Mouse (Mus musculus): ENCODE results near the gene Dapp1. TPM values are rescaled to one million over a fixed set of nuclear protein-coding genes. Genes with fewer than 3 reads are reported as not detected.

Gene Dapp1
- polyA plus RNA-seq, 1 experiment from 2014 or later, result 1.6 TPM

DNA sequence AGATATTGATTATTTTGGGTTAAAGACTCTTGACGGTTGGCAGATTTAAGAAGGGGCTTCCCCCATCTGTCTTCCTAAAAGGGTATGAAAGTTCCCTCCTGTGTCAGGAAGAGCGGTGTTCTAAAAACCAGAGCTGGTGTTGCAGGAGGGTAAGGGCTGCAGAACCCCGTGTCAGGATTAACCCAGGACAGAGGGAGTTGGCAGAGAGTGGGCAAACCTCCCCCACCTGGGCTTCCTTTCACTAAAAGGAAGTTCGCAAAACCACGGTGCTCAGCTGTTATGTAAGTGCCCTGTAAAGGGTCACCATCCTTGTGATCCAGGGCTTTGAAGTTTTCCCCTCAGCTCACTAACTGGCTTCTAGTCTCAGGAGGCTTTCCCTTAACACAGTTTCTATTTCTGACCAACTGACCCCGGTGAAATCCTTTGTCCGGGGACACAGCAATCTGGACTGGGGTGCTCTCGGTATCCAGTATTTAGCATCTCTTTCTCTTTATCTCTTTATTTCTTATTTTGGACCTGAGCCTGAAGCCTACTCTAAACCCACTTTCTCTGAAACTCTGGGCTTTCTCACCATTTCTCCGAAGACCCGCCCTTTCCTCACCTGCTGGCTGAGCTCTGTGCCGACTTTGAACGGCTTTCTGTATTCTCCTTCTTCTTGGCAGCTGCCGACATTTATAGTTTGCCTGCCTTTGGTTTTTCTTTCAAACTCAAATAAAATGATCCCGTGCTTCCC, 17.3 kb upstream of the Dapp1 start:
- 60% methylated on average over 14 of the region's 14 CpGs for WGBS
- H3K27me3 ChIP-seq (ENCODE audit: control insufficient read depth, insufficient read depth, low read length), result no peaks in the 10 kb centered on the region
- no peak overlapping the region for H3K4me2 ChIP-seq (ENCODE audit: low read depth, low read length)
- no peak overlapping the region for H3K9ac ChIP-seq (replicated peaks; ENCODE audit: low read depth, low read length)
- H3K36me3 ChIP-seq (ENCODE audit: control insufficient read depth, insufficient read depth, low read length), result no peaks in the 10 kb centered on the region
- no peak for ATAC-seq (ENCODE audit: low read depth)
- no peaks in the 10 kb centered on the region for H3K9me3 ChIP-seq (ENCODE audit: control insufficient read depth, low read length)
- no peak overlapping the region for H3K27ac ChIP-seq (ENCODE audit: low read depth, low read length)
- H3K4me3 ChIP-seq (ENCODE audit: low read depth, low read length), result no peak overlapping the region
- H3K4me1 ChIP-seq (ENCODE audit: control insufficient read depth, insufficient read depth, low read length), result no peaks in the 10 kb centered on the region

GRCm38 (mm10) chr3:137995486-137995885, 14.1 kb upstream of the Dapp1 start:
- WGBS, result 75% methylated on average over 7 of the region's 7 CpGs
- Histone ChIP-seq H3K9ac (replicated peaks; ENCODE audit: low read depth, low read length) (no peak overlapping the region), H3K4me2 (ENCODE audit: low read depth, low read length) (no peak overlapping the region), H3K4me1 (ENCODE audit: control insufficient read depth, insufficient read depth, low read length) (no peaks in the 10 kb centered on the region), H3K36me3 (ENCODE audit: control insufficient read depth, insufficient read depth, low read length) (no peaks in the 10 kb centered on the region), H3K27me3 (ENCODE audit: control insufficient read depth, insufficient read depth, low read length) (no peaks in the 10 kb centered on the region), H3K9me3 (ENCODE audit: control insufficient read depth, low read length) (no peaks in the 10 kb centered on the region), H3K4me3 (ENCODE audit: low read depth, low read length) (no peak overlapping the region), H3K27ac (ENCODE audit: low read depth, low read length) (no peak overlapping the region)
- no peak for ATAC-seq (ENCODE audit: low read depth)

GRCm38 (mm10) chr3:137994196-137994595, 12.9 kb upstream of the Dapp1 start:
- H3K4me1 ChIP-seq (ENCODE audit: control insufficient read depth, insufficient read depth, low read length), result no peaks in the 10 kb centered on the region
- WGBS, result 84% methylated on average over 2 of the region's 2 CpGs
- no peak overlapping the region for H3K4me2 ChIP-seq (ENCODE audit: low read depth, low read length)
- no peaks in the 10 kb centered on the region for H3K36me3 ChIP-seq (ENCODE audit: control insufficient read depth, insufficient read depth, low read length)
- H3K9ac ChIP-seq (replicated peaks; ENCODE audit: low read depth, low read length), result no peak overlapping the region
- no peaks in the 10 kb centered on the region for H3K27me3 ChIP-seq (ENCODE audit: control insufficient read depth, insufficient read depth, low read length)
- no peak for ATAC-seq (ENCODE audit: low read depth)
- no peak overlapping the region for H3K4me3 ChIP-seq (ENCODE audit: low read depth, low read length)
- H3K9me3 ChIP-seq (ENCODE audit: control insufficient read depth, low read length), result no peaks in the 10 kb centered on the region
- no peak overlapping the region for H3K27ac ChIP-seq (ENCODE audit: low read depth, low read length)

DNA sequence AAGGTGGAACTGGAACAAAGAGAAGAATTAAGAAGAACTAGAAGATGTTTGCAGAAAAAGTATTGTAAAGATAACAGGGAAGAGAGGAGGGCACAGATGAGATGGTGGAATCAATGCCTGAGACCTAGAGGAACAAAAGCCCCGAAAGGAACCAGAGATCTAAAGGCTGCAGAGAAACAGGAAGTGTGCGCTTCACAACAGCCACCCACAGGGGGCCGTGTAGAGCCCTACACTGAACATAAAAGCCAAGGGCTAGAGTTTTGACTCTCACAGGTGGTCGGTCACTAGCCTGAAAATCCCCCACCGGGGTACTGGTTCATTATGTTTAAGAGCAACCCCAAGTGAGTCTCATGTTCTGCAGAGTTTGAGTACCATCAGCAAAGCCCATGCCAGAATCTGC, 11.0 kb upstream of the Dapp1 start:
- Histone ChIP-seq H3K9me3 (ENCODE audit: control insufficient read depth, low read length) (no peaks in the 10 kb centered on the region), H3K36me3 (ENCODE audit: control insufficient read depth, insufficient read depth, low read length) (no peaks in the 10 kb centered on the region), H3K4me1 (ENCODE audit: control insufficient read depth, insufficient read depth, low read length) (no peaks in the 10 kb centered on the region), H3K27ac (ENCODE audit: low read depth, low read length) (no peak overlapping the region), H3K4me2 (ENCODE audit: low read depth, low read length) (no peak overlapping the region), H3K9ac (replicated peaks; ENCODE audit: low read depth, low read length) (no peak overlapping the region), H3K4me3 (ENCODE audit: low read depth, low read length) (no peak overlapping the region), H3K27me3 (ENCODE audit: control insufficient read depth, insufficient read depth, low read length) (no peaks in the 10 kb centered on the region)
- ATAC-seq (ENCODE audit: low read depth), result no peak
- 77% methylated on average over 5 of the region's 5 CpGs for WGBS

GRCm38 (mm10) chr3:137991183-137991582, 9.8 kb upstream of the Dapp1 start:
- no peaks in the 10 kb centered on the region for H3K9me3 ChIP-seq (ENCODE audit: control insufficient read depth, low read length)
- H3K27me3 ChIP-seq (ENCODE audit: control insufficient read depth, insufficient read depth, low read length), result no peaks in the 10 kb centered on the region
- no peaks in the 10 kb centered on the region for H3K4me1 ChIP-seq (ENCODE audit: control insufficient read depth, insufficient read depth, low read length)
- peak; percentile 73; the same call in 1 of the 2 replicates for ATAC-seq (ENCODE audit: low read depth)
- no peak overlapping the region for H3K4me2 ChIP-seq (ENCODE audit: low read depth, low read length)
- no peak overlapping the region for H3K9ac ChIP-seq (replicated peaks; ENCODE audit: low read depth, low read length)
- H3K4me3 ChIP-seq (ENCODE audit: low read depth, low read length), result no peak overlapping the region
- no peaks in the 10 kb centered on the region for H3K36me3 ChIP-seq (ENCODE audit: control insufficient read depth, insufficient read depth, low read length)
- no peak overlapping the region for H3K27ac ChIP-seq (ENCODE audit: low read depth, low read length)
- WGBS, result 17% methylated on average over 11 of the region's 11 CpGs

DNA sequence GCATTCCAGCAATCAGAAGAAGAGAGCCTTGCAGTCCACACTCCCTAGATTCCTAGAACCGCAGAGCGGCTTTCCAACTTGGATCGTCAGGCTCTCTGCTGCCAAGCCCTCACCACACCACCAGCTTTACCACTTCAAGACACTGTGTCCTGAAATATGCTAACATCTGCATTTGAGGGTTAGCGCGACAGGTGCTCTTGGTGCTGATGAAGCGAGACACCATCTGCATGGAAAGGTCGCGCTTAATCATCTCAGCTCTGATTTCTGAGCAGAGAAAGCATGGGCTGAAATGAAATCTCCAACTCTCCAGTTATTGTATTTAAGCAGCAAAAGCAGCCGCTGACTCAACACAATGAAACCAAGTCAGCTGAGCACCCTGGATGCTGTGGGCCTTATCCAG, 8.1 kb upstream of the Dapp1 start:
- Histone ChIP-seq H3K36me3 (ENCODE audit: control insufficient read depth, insufficient read depth, low read length) (no peaks in the 10 kb centered on the region), H3K4me1 (ENCODE audit: control insufficient read depth, insufficient read depth, low read length) (no peaks in the 10 kb centered on the region), H3K4me2 (ENCODE audit: low read depth, low read length) (no peak overlapping the region), H3K9ac (replicated peaks; ENCODE audit: low read depth, low read length) (no peak overlapping the region), H3K4me3 (ENCODE audit: low read depth, low read length) (no peak overlapping the region), H3K27ac (ENCODE audit: low read depth, low read length) (no peak overlapping the region), H3K9me3 (ENCODE audit: control insufficient read depth, low read length) (no peaks in the 10 kb centered on the region), H3K27me3 (ENCODE audit: control insufficient read depth, insufficient read depth, low read length) (no peaks in the 10 kb centered on the region)
- ATAC-seq (ENCODE audit: low read depth), result no peak
- WGBS, result 95% methylated on average over 9 of the region's 9 CpGs

- Histone ChIP-seq H3K4me1 (ENCODE audit: control insufficient read depth, insufficient read depth, low read length) (peaks cover 10% of the 10 kb centered on the region), H3K36me3 (ENCODE audit: control insufficient read depth, insufficient read depth, low read length) (no peaks in the 10 kb centered on the region), H3K4me3 (ENCODE audit: low read depth, low read length) (peak overlapping the region; percentile 15; the same call in 1 of the 2 replicates), H3K9me3 (ENCODE audit: control insufficient read depth, low read length) (no peaks in the 10 kb centered on the region), H3K9ac (replicated peaks; ENCODE audit: low read depth, low read length) (no peak overlapping the region), H3K27me3 (ENCODE audit: control insufficient read depth, insufficient read depth, low read length) (no peaks in the 10 kb centered on the region), H3K27ac (ENCODE audit: low read depth, low read length) (no peak overlapping the region), H3K4me2 (ENCODE audit: low read depth, low read length) (peak overlapping the region; percentile 35; the same call in 1 of the 2 replicates)
- 47% methylated on average over 15 of the region's 15 CpGs for WGBS
- no peak for ATAC-seq (ENCODE audit: low read depth)
Measured at GRCm38 (mm10) chr3:137980435-137981381, 637 bp downstream of the Dapp1 start.

DNA sequence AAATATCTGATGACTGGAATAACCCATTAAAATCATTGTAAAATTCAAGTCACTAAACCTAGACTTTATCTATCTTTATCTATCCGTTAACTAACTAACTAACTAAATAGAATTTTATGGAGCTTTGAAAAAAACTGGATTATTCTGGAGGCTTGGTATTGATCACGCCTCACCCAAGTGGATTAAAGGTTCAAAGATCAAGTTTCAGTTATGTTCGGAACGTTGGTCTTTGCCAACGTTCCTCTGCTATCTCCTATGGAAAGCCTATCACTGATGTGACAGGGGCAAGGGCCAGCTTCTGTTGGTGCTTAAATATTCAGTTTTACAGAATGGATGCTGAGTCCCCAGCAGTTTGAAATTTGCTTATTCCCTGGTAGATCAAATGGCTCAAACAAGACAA, 3.1 kb downstream of the Dapp1 start:
- no peak overlapping the region for H3K9ac ChIP-seq (replicated peaks; ENCODE audit: low read depth, low read length)
- H3K27me3 ChIP-seq (ENCODE audit: control insufficient read depth, insufficient read depth, low read length), result no peaks in the 10 kb centered on the region
- no peaks in the 10 kb centered on the region for H3K36me3 ChIP-seq (ENCODE audit: control insufficient read depth, insufficient read depth, low read length)
- H3K4me2 ChIP-seq (ENCODE audit: low read depth, low read length), result no peak overlapping the region
- no peak for ATAC-seq (ENCODE audit: low read depth)
- no peak overlapping the region for H3K4me3 ChIP-seq (ENCODE audit: low read depth, low read length)
- peaks cover 10% of the 10 kb centered on the region for H3K4me1 ChIP-seq (ENCODE audit: control insufficient read depth, insufficient read depth, low read length)
- H3K27ac ChIP-seq (ENCODE audit: low read depth, low read length), result no peak overlapping the region
- H3K9me3 ChIP-seq (ENCODE audit: control insufficient read depth, low read length), result no peaks in the 10 kb centered on the region
- 86% methylated on average over 5 of the region's 5 CpGs for WGBS

DNA sequence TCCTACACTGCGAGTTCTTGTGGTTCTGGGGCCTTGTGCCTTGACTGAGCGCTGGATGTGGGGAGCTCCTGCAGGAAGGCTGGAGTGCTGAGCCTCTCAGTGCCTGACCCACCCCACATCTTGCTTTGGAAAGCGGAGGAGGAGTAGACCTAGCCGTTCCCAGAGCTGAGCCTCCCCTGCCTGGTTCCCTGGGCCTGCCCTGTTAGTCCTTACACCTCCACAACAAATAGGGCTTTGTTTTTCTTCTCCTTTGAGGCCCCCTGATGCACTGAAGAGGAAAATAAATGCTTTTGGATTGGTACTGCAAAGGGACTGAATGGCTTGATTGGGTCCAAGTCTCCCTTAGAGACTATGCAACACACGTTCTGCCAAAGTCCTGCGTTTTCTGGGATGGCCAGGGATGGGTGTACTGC, 3.7 kb downstream of the Dapp1 start:
- Histone ChIP-seq H3K27ac (ENCODE audit: low read depth, low read length) (peak overlapping the region; percentile 35; the same call in 1 of the 2 replicates), H3K4me2 (ENCODE audit: low read depth, low read length) (no peak overlapping the region), H3K9me3 (ENCODE audit: control insufficient read depth, low read length) (no peaks in the 10 kb centered on the region), H3K4me3 (ENCODE audit: low read depth, low read length) (no peak overlapping the region), H3K4me1 (ENCODE audit: control insufficient read depth, insufficient read depth, low read length) (peaks cover 10% of the 10 kb centered on the region), H3K9ac (replicated peaks; ENCODE audit: low read depth, low read length) (no peak overlapping the region), H3K27me3 (ENCODE audit: control insufficient read depth, insufficient read depth, low read length) (no peaks in the 10 kb centered on the region), H3K36me3 (ENCODE audit: control insufficient read depth, insufficient read depth, low read length) (no peaks in the 10 kb centered on the region)
- ATAC-seq (ENCODE audit: low read depth), result peak; percentile 69; the same call in 1 of the 2 replicates
- WGBS, result 15% methylated on average over 6 of the region's 6 CpGs
